Mouse (Mus musculus) midbrain, embryonic 10.5 days (tissue): ENCODE data around the gene Ifit2. TPM values are rescaled to one million over a fixed set of nuclear protein-coding genes. Genes with fewer than 3 reads are reported as not detected.
"Not testable (repeated sequence)": the region's sequence is repeated elsewhere in the genome, so short reads cannot be mapped to it uniquely, and the experiment has no call there.

Experiments used
- DNase-seq: peaks from one replicate; pipeline ENCODE4 v3.0.0-alpha.2; 2017; ENCODE audit warnings: low spot score
- H3K27ac ChIP-seq: fragments of 300-500 bp; sonication (generic); replicated peaks from 2 replicates; pipeline ENCODE4 v1.5.1; 2016; ENCODE audit warnings: mild to moderate bottlenecking
- H3K27me3 ChIP-seq: fragments of 300-500 bp; sonication (generic); 2 replicates; pipeline ENCODE4 v1.6.1; 2016; ENCODE audit warnings: low read depth, mild to moderate bottlenecking; ENCODE audit not compliant: poor library complexity, severe bottlenecking
- H3K36me3 ChIP-seq: fragments of 300-500 bp; sonication (generic); 2 replicates; pipeline ENCODE4 v1.6.1; 2016; ENCODE audit warnings: mild to moderate bottlenecking, moderate library complexity
- H3K4me1 ChIP-seq: fragments of 300-500 bp; sonication (generic); 2 replicates; pipeline ENCODE4 v1.6.1; 2016
- H3K4me3 ChIP-seq: fragments of 300-500 bp; sonication (generic); 2 replicates; pipeline ENCODE4 v1.5.1; 2016; ENCODE audit warnings: mild to moderate bottlenecking, moderate library complexity
- H3K9me3 ChIP-seq: fragments of 300-500 bp; sonication (generic); replicated peaks from 2 replicates; pipeline ENCODE4 v1.6.1; 2016; ENCODE audit warnings: mild to moderate bottlenecking
- WGBS: fragments of 180-500 bp; shearing (Covaris S2); methylation state at CpG from one replicate; pipeline ENCODE4 v1.1.7; 2016; 5-methylcytosine and 5-hydroxymethylcytosine counted together
- polyA plus RNA-seq: library from polyadenylated mRNA; unstranded; fragments of >200 nt; fragmentation: Nextera tagmentation; extraction: Ambion mirVana; gene quantifications from 2 replicates; pipeline ENCODE4 v1.2.1, GENCODE M21; 2016

The Ifit2 gene
- polyA plus RNA-seq, 1 experiment from 2014 or later: 3.8 TPM

GRCm38 (mm10) chr19:34610118-34610517 is 59.6 kb downstream of the Ifit2 start:
- not testable (repeated sequence) for H3K27ac ChIP-seq, DNase-seq, H3K4me3 ChIP-seq, H3K4me1 ChIP-seq, H3K9me3 ChIP-seq, H3K27me3 ChIP-seq, H3K36me3 ChIP-seq
- 82% methylated on average over 3 of the region's 3 CpGs for WGBS

DNA sequence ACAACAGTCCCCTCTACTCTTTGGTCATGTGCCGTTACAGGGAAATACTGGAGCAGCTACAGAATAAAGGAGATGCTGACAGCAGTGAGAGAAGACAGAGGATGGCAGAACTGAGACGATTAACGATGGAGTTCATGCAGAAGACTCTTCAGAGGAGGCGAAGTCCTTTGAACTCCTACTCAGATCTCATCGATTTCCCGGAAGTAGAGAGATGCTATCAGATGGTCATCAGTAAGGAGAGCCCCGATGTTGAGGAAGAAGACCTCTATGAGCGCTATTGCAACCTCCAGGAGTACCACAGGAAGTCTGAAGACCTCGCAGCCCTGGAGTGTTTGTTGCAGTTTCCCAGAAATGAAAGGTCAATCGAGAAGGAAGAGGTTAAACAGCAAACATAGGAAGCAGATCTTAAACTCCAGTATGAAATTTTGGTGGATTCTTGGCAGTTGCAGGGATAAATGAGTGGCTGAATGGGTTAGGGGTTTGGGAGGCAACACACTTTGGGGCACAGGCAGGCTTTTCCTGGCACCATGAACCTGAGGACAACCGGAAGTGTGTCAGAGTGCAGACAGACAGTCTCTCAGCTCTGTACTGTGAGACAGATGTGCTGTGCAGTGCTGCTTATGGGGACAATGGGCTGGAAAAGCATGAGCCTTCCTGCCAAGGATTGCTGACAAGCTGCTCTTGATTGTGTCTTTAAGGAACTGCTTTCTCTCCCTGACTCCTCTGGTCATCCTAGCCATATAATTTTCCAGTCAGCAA is 61.9 kb downstream of the Ifit2 start:
- H3K4me3 ChIP-seq, H3K9me3 ChIP-seq, H3K4me1 ChIP-seq, DNase-seq, H3K36me3 ChIP-seq, H3K27me3 ChIP-seq, H3K27ac ChIP-seq: not testable (repeated sequence)
- WGBS: 92% methylated on average over 5 of the region's 11 CpGs

- Histone ChIP-seq H3K27me3 (no peaks in the 10 kb centered on the region), H3K36me3 (no peaks in the 10 kb centered on the region), H3K4me3 (no peak overlapping the region), H3K4me1 (no peaks in the 10 kb centered on the region), H3K9me3 (no peaks in the 10 kb centered on the region), H3K27ac (no peak overlapping the region)
- DNase-seq: no peak
- WGBS: 94% methylated on average over 5 of the region's 5 CpGs
These were observed 70.4 kb downstream of the Ifit2 start for GRCm38 (mm10) chr19:34620871-34621270.

DNA sequence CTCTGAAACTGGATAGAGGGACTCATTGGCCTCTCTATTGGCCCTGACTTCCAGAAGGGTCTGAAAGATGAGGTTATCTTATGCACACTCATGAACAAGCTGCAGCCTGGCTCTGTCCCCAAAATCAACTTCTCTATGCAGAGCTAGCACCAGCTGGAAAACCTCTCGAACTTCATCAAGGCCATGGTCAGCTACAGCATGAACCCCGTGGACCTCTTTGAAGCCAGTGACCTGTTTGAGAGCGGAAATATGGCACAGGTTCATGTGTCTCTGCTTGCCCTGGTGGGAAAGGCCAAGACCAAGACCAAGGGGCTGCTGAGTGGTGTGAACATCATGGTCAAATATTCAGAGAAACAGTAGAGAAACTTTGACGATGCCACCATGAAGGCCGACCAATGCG is 73.3 kb downstream of the Ifit2 start:
- WGBS: 93% methylated on average over 6 of the region's 6 CpGs
- no peak overlapping the region for H3K4me3 ChIP-seq
- H3K27ac ChIP-seq: no peak overlapping the region
- H3K4me1 ChIP-seq: no peaks in the 10 kb centered on the region
- H3K9me3 ChIP-seq: no peaks in the 10 kb centered on the region
- H3K27me3 ChIP-seq: no peaks in the 10 kb centered on the region
- no peak for DNase-seq
- H3K36me3 ChIP-seq: no peaks in the 10 kb centered on the region

DNA sequence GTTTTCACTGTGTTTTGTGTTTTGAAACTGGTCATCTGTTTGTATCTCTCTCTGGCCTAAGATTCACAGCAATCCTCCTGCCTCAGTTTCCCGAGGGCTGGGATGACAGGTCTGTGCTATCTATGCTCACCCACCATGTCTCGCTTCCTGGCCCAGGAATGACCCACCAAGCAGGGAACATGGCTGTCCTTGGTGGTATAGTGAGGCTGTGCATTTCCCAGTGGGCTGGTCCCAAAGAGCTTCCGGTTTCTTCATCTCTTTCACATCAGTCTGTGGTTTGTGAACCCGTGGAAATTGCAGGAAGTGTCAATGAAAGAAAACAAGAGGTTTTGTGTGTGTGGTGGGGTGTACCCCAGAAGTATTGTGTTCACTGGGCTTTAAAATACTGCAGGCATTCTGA is 74.2 kb downstream of the Ifit2 start:
- H3K36me3 ChIP-seq: no peaks in the 10 kb centered on the region
- no peaks in the 10 kb centered on the region for H3K27me3 ChIP-seq
- H3K9me3 ChIP-seq: no peaks in the 10 kb centered on the region
- H3K4me1 ChIP-seq: no peaks in the 10 kb centered on the region
- no peak overlapping the region for H3K4me3 ChIP-seq
- no peak for DNase-seq
- no peak overlapping the region for H3K27ac ChIP-seq
- WGBS: 80% methylated on average over 4 of the region's 4 CpGs

Other genes starting within 250 kb of the Ifit2 start
- 0.32 and 0.78 TPM in 2 replicates for gene Ch25h, start 75.5 kb upstream of the Ifit2 start, polyA plus RNA-seq
- gene Lipa, start 23.2 kb upstream of the Ifit2 start, polyA plus RNA-seq: 18.2 and 22.2 TPM in 2 replicates
- 0.21 and 0.30 TPM in 2 replicates for gene Ifit3, start 32.8 kb downstream of the Ifit2 start, polyA plus RNA-seq
- gene Ifit1bl1, start 51.3 kb downstream of the Ifit2 start, polyA plus RNA-seq: 0.29 TPM in 1 of 2 replicates, not detected in the other
- gene Ifit3b, start 57.3 kb downstream of the Ifit2 start, polyA plus RNA-seq: 0.12 TPM in 1 of 2 replicates, not detected in the other
- gene Ifit1bl2, start 90.0 kb downstream of the Ifit2 start, polyA plus RNA-seq: 0.04 and 0.09 TPM in 2 replicates
- gene Ifit1, start 90.2 kb downstream of the Ifit2 start, polyA plus RNA-seq: 0.22 TPM in 1 of 2 replicates, not detected in the other
- gene Slc16a12, start 196.6 kb downstream of the Ifit2 start, polyA plus RNA-seq: 1.5 and 2.4 TPM in 2 replicates